Mouse (Mus musculus) heart, adult 11 months (tissue): ENCODE data around the gene Supt16.

ENCODE experiments used
- DNase-seq: peaks from one replicate; pipeline ENCODE4 v3.0.0; 2022

Supt16 gene

GRCm38 (mm10) chr14:52197156-52197878 is at the start of gene Supt16:
Gene Supt16, minus strand, starts transcription at chr14:52197416.
- peak; percentile 98 for DNase-seq

GRCm38 (mm10) chr14:52246129-52246528 is 48.9 kb upstream of the Supt16 start:
- DNase-seq = peak; percentile 58

GRCm38 (mm10) chr14:52244690-52245042 is 47.5 kb upstream of the Supt16 start:
- DNase-seq = no peak

DNA sequence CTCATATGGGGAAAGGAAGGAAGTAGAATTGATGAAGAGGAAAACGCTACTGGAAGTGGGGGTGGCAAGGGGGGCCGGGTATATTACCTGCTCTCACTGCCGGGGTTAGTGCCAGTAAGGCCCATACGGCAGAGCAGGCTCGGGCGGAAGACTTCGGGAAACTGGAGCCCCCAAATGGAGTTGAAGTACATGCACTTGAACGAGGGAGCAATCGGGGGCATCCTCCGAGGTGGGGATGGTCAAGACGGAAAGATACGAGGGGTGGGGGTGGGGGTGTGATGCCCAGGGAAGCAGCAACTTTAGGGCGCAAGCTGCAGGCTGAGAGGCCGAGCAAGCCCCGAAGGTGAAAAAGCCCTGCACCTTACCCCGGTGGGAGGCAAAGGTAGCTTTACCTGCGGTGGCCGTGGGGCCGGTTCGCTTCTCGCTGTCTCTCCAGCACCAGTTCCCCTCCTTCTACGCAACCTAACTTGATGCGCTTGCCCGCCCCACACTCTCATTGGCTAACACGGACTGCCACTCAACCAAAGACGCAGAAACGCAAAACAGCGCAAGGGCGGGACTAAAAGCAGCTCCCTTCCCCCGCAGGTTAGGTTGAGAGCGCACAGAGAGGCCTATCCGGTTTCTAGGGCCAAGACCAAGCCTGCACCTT is 46.9 kb upstream of the Supt16 start:
- peak; percentile 100 for DNase-seq

DNA sequence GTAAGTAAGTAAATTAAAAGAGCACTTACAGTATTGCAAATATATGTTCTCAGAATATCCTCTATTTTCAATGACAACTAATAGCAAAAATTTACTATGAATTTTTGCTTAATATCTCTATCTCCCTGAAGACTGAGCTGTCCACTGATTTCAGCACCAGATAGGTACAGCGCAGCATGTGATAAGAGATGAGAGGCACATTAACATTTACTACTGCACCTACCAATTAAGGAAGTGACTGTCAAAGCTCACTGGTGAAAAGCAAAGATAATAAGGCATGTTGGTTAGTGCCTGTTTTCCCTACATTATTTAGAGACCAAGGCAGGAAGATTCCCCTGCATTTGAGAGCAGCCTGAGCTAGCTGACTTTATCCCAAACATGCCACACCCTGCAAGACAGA is 39.0 kb upstream of the Supt16 start:
- no peak for DNase-seq

GRCm38 (mm10) chr14:52235165-52235564 is 37.9 kb upstream of the Supt16 start:
- peak; percentile 95 for DNase-seq

DNA sequence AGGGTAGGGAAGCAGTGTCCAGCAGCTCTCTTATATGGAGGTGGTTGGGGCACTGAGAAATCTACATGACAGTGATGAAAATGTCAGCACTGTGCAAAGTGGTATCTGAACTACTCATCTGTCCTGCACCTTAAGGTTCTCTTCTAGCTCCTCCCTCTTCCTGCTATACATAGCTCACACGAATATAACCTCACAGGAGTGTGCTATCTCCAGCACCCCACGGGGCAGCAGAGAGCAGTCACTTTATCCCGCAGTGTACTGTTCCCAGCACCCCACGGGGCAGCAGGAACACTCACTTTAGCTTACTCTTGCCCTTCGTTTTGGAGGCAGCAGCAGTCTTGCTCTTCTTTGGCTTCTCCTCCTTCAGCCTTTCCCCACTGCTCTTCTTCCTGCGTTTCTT is 35.0 kb upstream of the Supt16 start:
- DNase-seq = no peak

GRCm38 (mm10) chr14:52225972-52226371 is 28.8 kb upstream of the Supt16 start:
- no peak for DNase-seq

- no peak for DNase-seq
Measured at GRCm38 (mm10) chr14:52217261-52217660, 20.0 kb upstream of the Supt16 start.

- DNase-seq = no peak
Measured at GRCm38 (mm10) chr14:52199412-52199811, 2.2 kb upstream of the Supt16 start.

GRCm38 (mm10) chr14:52198141-52198540 is 925 bp upstream of the Supt16 start:
- DNase-seq = no peak

DNA sequence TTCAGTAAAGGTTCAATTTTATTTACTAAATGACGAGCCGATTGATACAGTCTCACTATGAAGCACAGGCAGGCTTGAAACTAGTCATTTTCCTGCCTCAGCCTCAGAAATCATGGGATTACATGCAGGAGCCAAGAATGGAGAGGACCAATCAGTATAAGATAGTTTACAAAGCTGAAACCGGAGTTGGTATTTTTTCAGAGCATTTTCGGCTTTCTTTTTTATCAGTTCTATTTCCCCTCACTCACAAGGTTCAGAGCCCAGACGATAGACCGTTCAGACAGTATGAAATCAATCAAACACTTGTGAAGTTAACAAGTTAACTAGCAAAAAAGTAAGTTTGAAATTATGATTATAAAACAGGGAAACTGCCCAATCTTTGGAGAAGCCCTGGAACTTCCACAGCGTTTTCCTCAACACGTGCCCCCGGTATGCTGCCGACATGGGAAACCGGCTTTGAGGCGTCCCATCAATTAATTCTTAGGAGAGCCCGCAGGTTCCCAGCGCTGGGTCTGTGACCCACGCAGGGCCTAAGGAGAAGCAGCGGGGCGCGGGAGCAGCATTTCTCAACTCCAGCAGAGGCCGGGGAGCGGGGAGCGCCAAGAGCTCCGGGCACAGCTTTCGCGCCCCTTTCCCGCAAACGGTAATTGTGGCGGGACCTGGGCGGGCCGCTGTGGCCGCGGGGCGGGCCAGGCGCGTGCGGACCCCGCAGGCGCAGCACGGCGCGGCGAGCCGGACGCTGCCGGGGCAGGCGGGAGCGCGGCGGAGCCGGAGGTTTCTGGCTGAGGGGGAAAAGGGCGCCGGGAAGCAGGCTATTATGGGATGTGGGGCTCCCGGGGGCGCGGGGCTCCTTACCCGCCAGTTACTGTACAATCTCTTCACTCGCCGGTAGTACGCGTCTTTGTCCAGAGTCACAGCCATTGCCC is 723 bp downstream of the Supt16 start:
- DNase-seq = no peak

DNA sequence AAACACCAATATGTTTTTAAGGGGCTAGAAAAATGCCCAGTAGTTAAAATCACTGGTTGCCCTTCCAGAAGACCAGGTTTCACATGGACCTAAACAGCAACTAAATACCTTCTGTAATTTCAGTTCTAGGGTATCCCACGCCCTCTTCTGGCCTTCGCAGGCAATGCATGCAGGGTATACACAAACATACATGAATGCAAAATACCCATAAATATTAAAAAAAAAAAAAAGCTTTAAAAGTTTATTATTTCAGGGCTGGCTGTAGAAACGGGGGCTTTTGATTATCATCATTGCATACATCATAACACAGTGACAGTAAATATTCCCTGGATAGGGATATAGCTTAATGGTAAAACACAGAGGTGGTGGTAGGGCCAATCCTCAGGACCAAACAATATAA is 1.5 kb downstream of the Supt16 start:
- no peak for DNase-seq

DNA sequence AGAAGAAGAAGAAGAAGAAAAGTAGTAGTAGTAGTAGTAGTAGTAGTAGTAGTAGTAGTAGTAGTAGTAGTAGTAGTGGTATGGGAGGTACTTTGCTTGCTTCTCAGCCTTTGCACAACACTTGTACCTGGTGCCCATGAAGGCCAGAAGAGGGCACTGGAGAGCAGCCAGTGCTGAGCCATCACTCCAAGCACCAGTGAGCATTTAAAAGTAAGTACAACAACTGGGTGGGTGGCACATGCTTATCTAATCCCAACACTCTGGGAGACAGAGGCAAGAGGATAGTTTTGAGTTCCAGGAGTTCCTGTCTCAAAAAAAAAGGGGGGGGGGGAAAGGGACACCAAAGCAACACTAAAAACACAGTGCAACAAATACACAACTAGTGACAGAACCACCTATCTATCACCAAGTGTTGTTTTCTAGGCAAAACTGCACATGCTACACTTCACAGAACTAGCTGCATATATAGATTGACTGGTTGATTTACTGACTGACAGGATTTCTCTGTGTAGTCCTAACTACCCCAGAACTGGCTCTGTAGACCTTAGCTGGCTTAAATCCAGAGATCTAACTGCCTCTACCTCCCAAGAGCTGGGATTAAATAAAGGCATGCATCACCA is 6.4 kb downstream of the Supt16 start:
- DNase-seq = no peak

GRCm38 (mm10) chr14:52189519-52189918 is 7.7 kb downstream of the Supt16 start:
- DNase-seq = no peak

DNA sequence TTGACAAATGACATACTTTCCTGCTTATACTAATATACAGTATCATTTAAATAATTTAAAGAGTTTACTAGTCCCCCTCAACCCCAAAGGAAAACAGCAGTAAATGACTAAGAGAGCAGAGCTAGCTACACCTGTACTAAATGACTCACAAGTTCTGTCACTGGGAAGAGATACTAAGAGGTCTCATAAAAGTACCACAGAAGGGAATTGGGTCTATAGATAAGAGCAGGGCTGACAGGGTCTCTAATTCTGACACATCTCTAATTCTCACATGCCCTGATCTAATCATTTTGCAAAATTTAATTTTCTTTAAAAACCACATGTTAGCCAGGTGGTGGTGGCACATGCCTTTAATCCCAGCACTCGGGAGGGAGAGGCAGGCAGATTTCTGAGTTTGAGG is 8.4 kb downstream of the Supt16 start:
- no peak for DNase-seq

GRCm38 (mm10) chr14:52166571-52166970 is 30.6 kb downstream of the Supt16 start:
- no peak for DNase-seq

GRCm38 (mm10) chr14:52160911-52161310 is 36.3 kb downstream of the Supt16 start:
- no peak for DNase-seq

- DNase-seq = no peak
Measured at GRCm38 (mm10) chr14:52155008-52155407, 42.2 kb downstream of the Supt16 start.

GRCm38 (mm10) chr14:52152613-52153012 is 44.6 kb downstream of the Supt16 start:
- no peak for DNase-seq

GRCm38 (mm10) chr14:52152179-52152578 is 45.0 kb downstream of the Supt16 start:
- DNase-seq = no peak

DNA sequence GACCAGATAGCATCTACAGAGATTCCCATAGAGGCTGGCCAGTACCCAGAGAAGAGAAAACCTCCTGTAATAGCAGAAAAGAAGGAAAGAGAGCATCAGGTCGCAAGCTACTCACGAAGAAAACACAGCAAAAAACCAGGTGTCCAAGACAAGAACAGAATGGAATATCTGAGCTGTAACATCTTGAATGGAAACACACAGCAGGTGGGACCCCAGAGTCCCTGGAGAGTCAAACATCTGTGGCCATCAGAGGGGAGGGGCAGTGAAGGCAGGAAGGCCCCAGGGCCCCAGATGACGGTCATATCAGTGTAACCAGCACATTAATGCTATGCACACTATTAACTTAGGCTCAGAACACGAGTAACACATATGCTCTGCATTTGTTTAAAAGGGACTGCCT is 47.3 kb downstream of the Supt16 start:
- DNase-seq = no peak

DNA sequence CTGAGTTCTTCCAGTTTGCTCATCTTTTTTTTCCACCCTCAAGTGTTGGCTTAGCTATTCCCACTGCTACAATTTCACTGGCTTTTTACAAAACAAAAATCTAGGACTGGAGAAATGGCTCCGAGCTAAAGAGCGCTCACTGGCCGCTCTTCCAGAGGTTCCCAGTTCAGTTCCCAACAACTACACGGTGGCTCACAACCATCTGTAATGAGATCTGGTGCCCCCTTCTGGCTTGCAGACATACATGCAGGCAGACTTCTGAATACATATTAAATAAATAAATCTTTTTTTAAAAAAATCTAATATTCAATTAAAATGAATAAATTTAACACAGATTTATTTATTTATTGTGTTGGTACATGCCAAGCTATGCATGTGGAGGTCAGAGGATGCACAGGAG is 50.7 kb downstream of the Supt16 start:
- no peak for DNase-seq
